Mouse (Mus musculus) B cell, adult 67 days (primary cell): Measurements from ENCODE around the gene Gm7324. TPM values are rescaled to one million over a fixed set of nuclear protein-coding genes. Genes with fewer than 3 reads are reported as not detected.

Experiments
- total RNA-seq, 2 experiments: library from RNA; stranded (reverse); gene quantifications; 4 replicates each; pipeline ENCODE4 v1.2.4; 2023

Gm7324 gene
- 1 to 10 TPM in 1 of 2 experiments, not detected in 1; 2.4 TPM for total RNA-seq

GRCm38 (mm10) chr14:43697621-43698020, at the start of gene Gm7324:
Gene Gm7324, plus strand, starts transcription at chr14:43697828.

GRCm38 (mm10) chr14:43677099-43677498, 20.5 kb upstream of the Gm7324 start, which contains the start of gene Gm8165:
Gene Gm8165, minus strand, starts transcription at chr14:43677199.

DNA sequence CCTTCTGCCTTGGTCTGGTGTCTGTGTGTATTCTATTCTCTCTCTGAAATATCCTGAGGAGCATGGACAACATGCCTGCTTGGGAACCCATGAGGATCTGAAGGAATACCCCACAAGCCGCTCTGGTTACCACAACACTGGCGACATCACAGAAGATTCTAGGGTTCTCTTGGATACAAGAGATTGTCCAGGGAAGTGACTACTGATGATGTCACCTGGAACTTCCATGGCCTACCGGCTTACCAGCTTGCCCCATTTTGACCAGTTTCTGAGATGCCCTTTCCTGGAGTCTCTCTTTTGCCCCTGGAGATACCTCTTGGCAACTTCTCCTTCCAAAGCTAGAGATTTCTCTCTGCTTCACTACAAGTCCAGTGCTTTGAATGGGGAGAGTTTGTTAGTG, 29.8 kb downstream of the Gm7324 start, which contains the start of gene Gm16506:
TSS of gene Gm16506 (minus strand) at position 101 of the 400 bp plus-strand sequence.

GRCm38 (mm10) chr14:43747566-43747965, 49.9 kb downstream of the Gm7324 start, which contains the start of gene Gm6526:
Gene Gm6526, plus strand, starts transcription at chr14:43747866.

Other genes with a start within 250 kb of the Gm7324 start
- not detected for gene Gm5799, start 154.3 kb upstream of the Gm7324 start, total RNA-seq
- gene Gm17654, start 118.7 kb upstream of the Gm7324 start, total RNA-seq, result not detected
- gene Gm10375, start 89.8 kb upstream of the Gm7324 start, total RNA-seq, result not detected
- gene Gm8165, start 20.6 kb upstream of the Gm7324 start, total RNA-seq, result not detected
- gene Gm16506, start 29.7 kb downstream of the Gm7324 start, total RNA-seq, result not detected
- gene Gm6526, start 50.0 kb downstream of the Gm7324 start, total RNA-seq, result not detected
- not detected for gene Gm8180, start 86.9 kb downstream of the Gm7324 start, total RNA-seq
- gene Ear1, start 177.7 kb downstream of the Gm7324 start, total RNA-seq, result not detected
- not detected for gene Ear10, start 225.7 kb downstream of the Gm7324 start, total RNA-seq
- not detected for gene Gm8113, start 227.6 kb downstream of the Gm7324 start, total RNA-seq